Mouse (Mus musculus): ENCODE data around the gene Ppme1. TPM values are rescaled to one million over a fixed set of nuclear protein-coding genes. Genes with fewer than 3 reads are reported as not detected.

The Ppme1 gene
- total RNA-seq, 4 experiments from 2014 or later = 20.4 to 30.2 (median 24.2) TPM

DNA sequence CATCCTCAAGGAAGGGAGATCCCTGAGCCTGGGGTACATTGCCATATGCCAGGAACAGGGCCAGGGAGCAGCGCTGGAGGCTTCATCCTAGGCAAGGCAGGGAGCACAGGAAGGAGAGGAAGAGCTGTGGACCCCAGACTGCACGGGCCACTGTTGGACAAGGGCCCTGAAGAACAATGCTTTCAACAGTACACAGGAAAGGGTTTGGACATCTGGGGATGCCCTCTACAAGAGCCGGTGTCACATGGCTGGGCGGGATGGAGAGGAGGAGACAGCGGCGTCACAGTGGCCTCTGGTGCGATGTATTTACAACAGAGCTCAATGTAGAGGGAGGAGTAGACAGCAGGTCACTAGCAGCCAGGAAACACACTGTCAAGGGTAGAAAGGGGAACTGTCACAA, 44.6 kb downstream of the Ppme1 start:
- DNase-seq (ENCODE audit: low spot score in 2 of 2) = no peak

DNA sequence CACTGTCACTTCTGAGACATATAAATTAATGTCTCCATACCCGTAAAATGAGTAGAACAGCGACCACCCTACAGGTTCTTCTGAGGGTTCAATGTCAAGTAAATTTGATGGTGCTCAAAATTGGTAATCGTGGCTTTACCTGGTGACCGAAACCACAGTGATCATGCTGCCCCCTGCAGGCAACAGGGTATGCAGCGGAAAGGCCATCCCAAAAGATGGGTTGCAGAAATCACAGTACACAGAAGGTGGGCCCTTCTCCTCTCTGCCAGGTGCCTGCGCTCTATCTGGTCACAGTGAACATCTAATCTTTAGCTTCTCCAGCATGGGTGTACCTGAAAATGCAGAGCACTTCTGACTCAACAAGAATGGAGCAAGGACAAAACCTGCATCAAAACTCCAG, 46.6 kb downstream of the Ppme1 start:
- DNase-seq (ENCODE audit: low spot score in 2 of 2) = no peak

- no peak for DNase-seq (ENCODE audit: low spot score in 2 of 2)
These were observed 48.4 kb downstream of the Ppme1 start for GRCm38 (mm10) chr7:100323721-100324120.

GRCm38 (mm10) chr7:100317534-100317933, 54.6 kb downstream of the Ppme1 start:
- no peak for DNase-seq (ENCODE audit: low spot score in 2 of 2)

DNA sequence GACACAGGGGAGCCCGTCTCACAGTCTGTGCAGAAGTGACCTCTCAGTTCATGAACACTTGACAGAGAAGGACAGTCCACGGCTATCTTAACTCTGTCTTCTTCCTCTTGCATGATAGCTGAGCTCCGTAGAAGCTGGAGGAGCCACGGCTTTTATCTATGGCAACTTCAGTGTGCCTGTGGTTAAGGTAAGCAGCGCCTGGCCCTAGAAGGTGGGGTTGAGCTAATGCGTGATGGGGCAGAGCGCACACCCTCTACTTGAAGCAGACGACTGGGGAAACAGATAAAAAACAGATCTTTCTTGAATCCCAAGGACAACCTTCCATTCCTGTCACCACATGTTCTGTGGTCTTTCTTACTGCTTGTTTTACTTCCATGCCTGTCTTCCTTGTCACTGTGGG, 55.2 kb downstream of the Ppme1 start:
- DNase-seq (ENCODE audit: low spot score in 2 of 2) = no peak

DNA sequence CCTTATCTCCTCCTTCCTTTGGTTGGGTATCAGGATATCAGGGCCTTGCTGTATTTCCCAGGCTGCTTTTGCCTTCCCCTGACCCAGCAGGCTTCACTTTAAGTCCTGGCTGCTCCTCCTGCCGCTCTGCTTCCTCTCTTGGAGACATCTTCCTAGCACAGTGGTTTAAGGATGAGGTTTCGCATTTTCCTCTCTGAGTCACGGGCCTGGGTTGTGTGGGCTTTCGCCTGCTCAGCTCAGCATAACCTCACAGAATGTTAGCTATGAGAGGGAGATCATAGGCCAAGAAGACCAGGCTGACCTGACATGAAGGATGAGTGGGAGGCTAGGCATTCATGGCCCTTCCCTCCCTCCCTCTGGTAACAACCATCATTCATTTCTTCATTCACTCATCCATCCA, 59.4 kb downstream of the Ppme1 start:
- DNase-seq (ENCODE audit: low spot score in 2 of 2) = no peak

DNA sequence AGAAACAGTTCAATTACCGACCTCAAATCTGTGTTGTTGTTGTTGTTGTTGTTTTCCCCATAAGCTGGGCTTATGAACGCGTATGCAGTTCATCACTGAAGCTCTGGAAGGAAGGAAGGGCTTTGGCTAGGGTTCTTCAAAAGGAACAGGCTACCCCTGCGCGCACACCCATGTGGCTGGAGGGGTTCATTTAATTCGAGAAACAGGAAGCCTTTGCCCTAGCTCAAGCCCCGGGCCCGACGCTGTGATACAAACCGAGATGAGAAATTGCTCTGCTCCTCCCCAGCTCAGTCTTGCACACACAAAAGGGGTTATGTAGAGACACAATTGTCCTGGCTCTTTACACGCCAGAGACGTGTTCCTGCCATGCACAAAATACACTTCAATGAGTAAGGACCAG, 61.8 kb downstream of the Ppme1 start:
- DNase-seq (ENCODE audit: low spot score in 2 of 2) = no peak

DNA sequence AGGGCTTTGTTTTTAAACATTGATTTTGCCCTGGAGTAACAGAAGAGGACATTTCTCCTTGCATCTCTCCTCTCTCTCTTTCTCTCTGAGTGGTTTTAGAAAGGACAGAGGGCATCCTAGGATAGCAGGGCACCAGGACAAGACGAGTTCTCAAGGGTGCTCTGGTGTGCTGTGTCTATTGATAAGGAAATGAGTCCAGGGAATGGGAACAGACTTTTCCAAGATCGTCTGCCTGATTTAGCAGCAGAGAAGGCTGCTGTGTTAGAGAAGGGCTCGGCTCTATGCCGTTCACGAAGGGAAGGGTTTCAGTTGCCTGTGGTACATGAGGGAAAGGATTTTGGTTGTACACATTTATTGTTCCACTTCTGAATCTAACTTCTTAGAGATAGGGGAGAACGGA, 62.4 kb downstream of the Ppme1 start:
- DNase-seq (ENCODE audit: low spot score in 2 of 2) = no peak

GRCm38 (mm10) chr7:100309216-100309615, 62.9 kb downstream of the Ppme1 start:
- DNase-seq (ENCODE audit: low spot score in 2 of 2) = no peak

DNA sequence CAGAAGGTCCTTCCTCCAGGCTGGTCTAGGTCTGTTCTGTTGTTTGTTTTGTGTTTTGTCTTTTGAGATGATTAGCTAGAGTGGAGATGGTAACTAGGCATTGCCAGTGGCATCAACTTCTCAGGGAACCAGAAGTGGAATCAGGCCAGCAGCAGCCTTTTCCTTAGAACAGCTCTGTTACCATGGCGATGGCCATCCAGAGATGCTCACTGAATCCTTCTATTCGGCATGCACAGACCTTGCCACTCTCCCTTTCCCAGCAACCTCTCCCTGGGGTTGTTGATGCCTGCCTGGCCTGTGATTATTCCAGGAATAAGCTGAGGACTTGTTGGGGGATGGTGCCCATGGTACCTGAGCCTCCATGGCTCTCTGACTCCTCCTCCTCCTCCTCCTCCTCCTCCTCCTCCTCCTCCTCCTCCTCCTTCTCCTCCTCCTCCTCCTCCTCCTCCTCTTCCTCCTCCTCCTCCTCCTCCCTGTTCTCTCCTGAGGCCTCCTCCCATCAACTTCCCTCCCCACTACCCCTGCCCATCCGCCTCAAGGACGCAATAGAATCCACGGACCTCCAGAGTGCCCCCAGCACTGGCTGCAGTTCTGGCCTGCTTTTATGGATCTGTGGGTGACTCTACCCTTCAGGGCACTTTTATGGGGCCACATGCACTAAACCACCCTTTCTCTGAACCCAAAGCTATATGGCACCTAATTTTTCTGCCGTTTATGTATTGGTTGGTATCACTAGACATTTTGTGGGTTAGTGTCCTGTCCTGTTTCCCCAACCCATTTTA, 64.0 kb downstream of the Ppme1 start:
- no peak for DNase-seq (ENCODE audit: low spot score in 2 of 2)

GRCm38 (mm10) chr7:100305894-100306293, 66.2 kb downstream of the Ppme1 start:
- DNase-seq (ENCODE audit: low spot score in 2 of 2) = no peak

DNA sequence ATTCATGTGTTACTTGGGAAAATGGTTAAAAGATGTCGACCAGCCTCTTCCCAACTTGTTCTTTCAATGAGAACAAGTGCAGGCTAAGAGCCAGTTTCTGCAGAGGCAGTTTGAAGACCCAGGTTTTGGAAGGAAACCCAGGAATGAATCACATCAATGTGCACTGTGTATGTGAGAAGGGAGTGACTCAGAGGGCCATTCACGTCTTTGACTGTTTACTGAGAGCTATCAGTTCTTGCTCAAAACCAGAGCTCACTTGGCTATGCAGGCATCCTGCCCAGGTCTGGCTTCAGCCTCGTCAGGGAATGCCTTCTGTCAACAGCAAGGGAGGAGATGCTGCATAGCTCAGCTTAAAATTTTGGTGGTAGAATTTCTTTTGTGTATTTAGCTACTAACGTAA, 69.8 kb downstream of the Ppme1 start:
- DNase-seq (ENCODE audit: low spot score in 2 of 2) = no peak

GRCm38 (mm10) chr7:100301390-100301789, 70.7 kb downstream of the Ppme1 start:
- no peak for DNase-seq (ENCODE audit: low spot score in 2 of 2)

- DNase-seq (ENCODE audit: low spot score in 2 of 2) = no peak
These were observed 73.1 kb downstream of the Ppme1 start for GRCm38 (mm10) chr7:100298861-100299510.

- no peak for DNase-seq (ENCODE audit: low spot score in 2 of 2)
These were observed 75.4 kb downstream of the Ppme1 start for GRCm38 (mm10) chr7:100296699-100297098.

GRCm38 (mm10) chr7:100295745-100296144, 76.4 kb downstream of the Ppme1 start:
- no peak for DNase-seq (ENCODE audit: low spot score in 2 of 2)

GRCm38 (mm10) chr7:100293546-100293945, 78.6 kb downstream of the Ppme1 start:
- no peak for DNase-seq (ENCODE audit: low spot score in 2 of 2)

DNA sequence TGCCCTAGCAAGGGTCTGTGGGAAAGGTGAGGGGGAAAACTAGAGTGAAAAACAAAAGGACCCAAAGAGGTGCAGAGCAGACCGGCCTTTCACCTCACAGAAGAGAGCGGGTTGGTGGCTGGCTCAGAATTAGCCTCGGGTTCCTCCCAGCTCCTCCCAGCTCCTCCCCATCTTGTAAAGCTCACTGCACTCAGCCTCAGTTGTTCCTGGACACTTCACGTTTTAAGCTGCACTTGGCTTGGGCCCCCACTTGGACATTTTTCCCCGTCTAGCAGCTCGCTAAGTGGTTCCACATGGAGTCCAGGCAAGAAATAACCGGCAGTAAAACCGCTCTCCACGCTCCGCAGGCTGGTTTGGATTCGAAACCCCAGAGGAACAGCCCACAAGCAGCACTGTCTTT, 83.5 kb downstream of the Ppme1 start:
- peak in 1 of 2 experiments; percentile 26 for DNase-seq (ENCODE audit: low spot score in 2 of 2)

- DNase-seq (ENCODE audit: low spot score in 2 of 2) = no peak
These were observed 84.1 kb downstream of the Ppme1 start for GRCm38 (mm10) chr7:100287748-100288578.

- no peak for DNase-seq (ENCODE audit: low spot score in 2 of 2)
These were observed 86.7 kb downstream of the Ppme1 start, which contains the start of gene P4ha3 for GRCm38 (mm10) chr7:100285383-100285782. Gene P4ha3 (plus strand): TSS chr7:100285520.

DNA sequence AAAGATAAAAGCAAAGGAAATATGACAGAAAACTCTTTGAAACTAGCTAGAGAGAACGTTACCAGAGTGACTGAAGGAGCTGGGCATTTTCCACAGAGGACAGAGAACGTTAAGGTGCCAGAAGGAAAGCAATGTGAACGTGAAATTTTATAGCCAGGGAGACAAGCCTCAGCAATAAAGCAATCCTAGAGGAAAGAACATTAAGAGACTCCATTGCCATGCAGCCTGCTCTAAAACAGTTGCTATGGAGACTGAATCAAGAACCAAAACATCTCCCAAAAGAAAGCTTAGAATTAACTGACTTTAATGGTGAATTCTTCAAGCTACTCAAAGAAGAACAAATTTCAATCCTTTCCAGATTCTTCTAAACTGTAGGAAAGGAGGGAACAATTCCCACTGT, 88.8 kb downstream of the Ppme1 start:
- DNase-seq (ENCODE audit: low spot score in 2 of 2) = no peak

- DNase-seq (ENCODE audit: low spot score in 2 of 2) = no peak
These were observed 90.5 kb downstream of the Ppme1 start for GRCm38 (mm10) chr7:100281596-100281995.
